Mouse (Mus musculus) intestine, embryonic 15.5 days (tissue): ENCODE results near the gene Cxcr6. TPM values are rescaled to one million over a fixed set of nuclear protein-coding genes. Genes with fewer than 3 reads are reported as not detected.

Source experiments
- ATAC-seq: fragments of 200-750 bp; cut with Nextera tagmentation; 2 replicates; pipeline ENCODE4 v1.8.0; 2017; ENCODE audit warnings: moderate TSS enrichment, moderate library complexity
- H3K27ac ChIP-seq: fragments of 300-500 bp; sonication (generic); 2 replicates; pipeline ENCODE4 v1.5.1; 2015; ENCODE audit warnings: mild to moderate bottlenecking, inconsistent platforms
- H3K27me3 ChIP-seq: fragments of 300-500 bp; sonication (generic); replicated peaks from 2 replicates; pipeline ENCODE4 v1.6.1; 2015; ENCODE audit warnings: inconsistent platforms
- H3K36me3 ChIP-seq: fragments of 300-500 bp; sonication (generic); 2 replicates; pipeline ENCODE4 v1.6.1; 2015; ENCODE audit warnings: inconsistent platforms
- H3K4me1 ChIP-seq: fragments of 300-500 bp; sonication (generic); replicated peaks from 2 replicates; pipeline ENCODE4 v1.6.1; 2015; ENCODE audit warnings: inconsistent platforms
- H3K4me2 ChIP-seq: fragments of 300-500 bp; sonication (generic); replicated peaks from 2 replicates; pipeline ENCODE4 v1.6.1; 2015; ENCODE audit warnings: mild to moderate bottlenecking, inconsistent platforms
- H3K4me3 ChIP-seq: fragments of 300-500 bp; sonication (generic); replicated peaks from 2 replicates; pipeline ENCODE4 v1.5.1; 2015; ENCODE audit warnings: inconsistent platforms
- H3K9ac ChIP-seq: fragments of 300-500 bp; sonication (generic); 2 replicates; pipeline ENCODE4 v1.6.1; 2015; ENCODE audit warnings: inconsistent platforms
- H3K9me3 ChIP-seq: fragments of 300-500 bp; sonication (generic); 2 replicates; pipeline ENCODE4 v1.6.1; 2016; ENCODE audit warnings: inconsistent platforms
- WGBS: fragments of 180-500 bp; shearing (Covaris S2); methylation state at CpG from one replicate; pipeline ENCODE4 v1.1.7; 2015; 5-methylcytosine and 5-hydroxymethylcytosine counted together
- polyA plus RNA-seq: library from polyadenylated mRNA; unstranded; fragments of >200 nt; fragmentation: Nextera tagmentation; extraction: Ambion mirVana; gene quantifications from 2 replicates; pipeline ENCODE4 v1.2.1, GENCODE M21; 2015

The Cxcr6 gene
- polyA plus RNA-seq, 1 experiment from 2014 or later: 1.3 TPM

GRCm38 (mm10) chr9:123796174-123796573, 10.1 kb upstream of the Cxcr6 start:
- no peak overlapping the region for H3K9ac ChIP-seq
- H3K9me3 ChIP-seq: no peaks in the 10 kb centered on the region
- H3K4me1 ChIP-seq: no peaks in the 10 kb centered on the region
- H3K36me3 ChIP-seq: peaks cover 12% of the 10 kb centered on the region; the same call in 1 of the 2 replicates
- no peak overlapping the region for H3K4me3 ChIP-seq
- H3K27ac ChIP-seq: no peak overlapping the region
- WGBS: 47% methylated on average over 3 of the region's 3 CpGs
- no peaks in the 10 kb centered on the region for H3K27me3 ChIP-seq
- no peak overlapping the region for H3K4me2 ChIP-seq
- ATAC-seq: no peak; the same call in 1 of the 2 replicates

GRCm38 (mm10) chr9:123801527-123801926, 4.7 kb upstream of the Cxcr6 start:
- ATAC-seq: no peak
- Histone ChIP-seq H3K9me3 (no peaks in the 10 kb centered on the region), H3K4me2 (no peak overlapping the region), H3K36me3 (0 out of 2 replicates have a peak, but pooled peaks cover 5% of the 10 kb centered on the region), H3K27me3 (no peaks in the 10 kb centered on the region), H3K4me3 (no peak overlapping the region), H3K4me1 (no peaks in the 10 kb centered on the region), H3K9ac (no peak overlapping the region), H3K27ac (no peak overlapping the region)
- 91% methylated on average over 1 of the region's 1 CpGs for WGBS

- H3K9ac ChIP-seq: no peak overlapping the region
- H3K36me3 ChIP-seq: 0 out of 2 replicates have a peak, but pooled peaks cover under 1% of the 10 kb centered on the region
- no peak overlapping the region for H3K27ac ChIP-seq
- no peaks in the 10 kb centered on the region for H3K9me3 ChIP-seq
- no peak overlapping the region for H3K4me2 ChIP-seq
- no peaks in the 10 kb centered on the region for H3K4me1 ChIP-seq
- WGBS: 96% methylated on average over 2 of the region's 2 CpGs
- H3K27me3 ChIP-seq: no peaks in the 10 kb centered on the region
- no peak for ATAC-seq
- H3K4me3 ChIP-seq: no peak overlapping the region
Observed at GRCm38 (mm10) chr9:123802421-123802820, 3.9 kb upstream of the Cxcr6 start.

- H3K9ac ChIP-seq: no peak overlapping the region
Observed at GRCm38 (mm10) chr9:123802896-123803295, 3.4 kb upstream of the Cxcr6 start.

GRCm38 (mm10) chr9:123805241-123805640, 1.0 kb upstream of the Cxcr6 start:
- no peak for ATAC-seq
- H3K9me3 ChIP-seq: no peaks in the 10 kb centered on the region
- no peaks in the 10 kb centered on the region for H3K4me1 ChIP-seq
- H3K27me3 ChIP-seq: no peaks in the 10 kb centered on the region
- H3K4me3 ChIP-seq: no peak overlapping the region
- no peak overlapping the region for H3K27ac ChIP-seq
- H3K4me2 ChIP-seq: no peak overlapping the region
- no peaks in the 10 kb centered on the region for H3K36me3 ChIP-seq
- H3K9ac ChIP-seq: no peak overlapping the region
- 93% methylated on average over 2 of the region's 2 CpGs for WGBS

More at GRCm38 (mm10) chr9:123802896-123803295, 3.4 kb upstream of the Cxcr6 start:
- H3K4me1 ChIP-seq: no peaks in the 10 kb centered on the region
- no peak overlapping the region for H3K4me3 ChIP-seq
- no peak overlapping the region for H3K4me2 ChIP-seq
- ATAC-seq: no peak
- H3K27ac ChIP-seq: no peak overlapping the region
- no peaks in the 10 kb centered on the region for H3K27me3 ChIP-seq
- no peaks in the 10 kb centered on the region for H3K9me3 ChIP-seq
- H3K36me3 ChIP-seq: no peaks in the 10 kb centered on the region

GRCm38 (mm10) chr9:123808583-123808982, 2.3 kb downstream of the Cxcr6 start:
- Histone ChIP-seq H3K4me3 (no peak overlapping the region), H3K9ac (no peak overlapping the region), H3K4me2 (no peak overlapping the region), H3K9me3 (no peaks in the 10 kb centered on the region), H3K36me3 (peaks cover 8% of the 10 kb centered on the region; the same call in 1 of the 2 replicates), H3K27me3 (no peaks in the 10 kb centered on the region), H3K27ac (no peak overlapping the region), H3K4me1 (no peaks in the 10 kb centered on the region)
- 45% methylated on average over 7 of the region's 7 CpGs for WGBS
- ATAC-seq: no peak

GRCm38 (mm10) chr9:123811831-123812230, 5.6 kb downstream of the Cxcr6 start:
- ATAC-seq: no peak
- no peaks in the 10 kb centered on the region for H3K4me1 ChIP-seq
- no peak overlapping the region for H3K4me2 ChIP-seq
- no peaks in the 10 kb centered on the region for H3K9me3 ChIP-seq
- no peak overlapping the region for H3K4me3 ChIP-seq
- no peak overlapping the region for H3K9ac ChIP-seq
- H3K36me3 ChIP-seq: peaks cover 17% of the 10 kb centered on the region; the same call in 1 of the 2 replicates
- no peaks in the 10 kb centered on the region for H3K27me3 ChIP-seq
- no peak overlapping the region for H3K27ac ChIP-seq
- 91% methylated on average over 3 of the region's 3 CpGs for WGBS

GRCm38 (mm10) chr9:123814326-123814725, 8.1 kb downstream of the Cxcr6 start:
- no peak for ATAC-seq
- WGBS: 82% methylated on average over 2 of the region's 2 CpGs
- Histone ChIP-seq H3K9me3 (no peaks in the 10 kb centered on the region), H3K4me2 (no peak overlapping the region), H3K9ac (no peak overlapping the region), H3K4me3 (no peak overlapping the region), H3K36me3 (peaks cover 24% of the 10 kb centered on the region; the same call in 1 of the 2 replicates), H3K4me1 (no peaks in the 10 kb centered on the region), H3K27me3 (no peaks in the 10 kb centered on the region), H3K27ac (no peak overlapping the region)

- H3K27me3 ChIP-seq: no peaks in the 10 kb centered on the region
- WGBS: 76% methylated on average over 4 of the region's 4 CpGs
- H3K4me3 ChIP-seq: no peak overlapping the region
- ATAC-seq: no peak
- H3K4me2 ChIP-seq: no peak overlapping the region
- peaks cover 24% of the 10 kb centered on the region; the same call in 1 of the 2 replicates for H3K36me3 ChIP-seq
- H3K4me1 ChIP-seq: no peaks in the 10 kb centered on the region
- H3K9me3 ChIP-seq: no peaks in the 10 kb centered on the region
- H3K27ac ChIP-seq: no peak overlapping the region
- H3K9ac ChIP-seq: no peak overlapping the region
Observed at GRCm38 (mm10) chr9:123814821-123815220, 8.5 kb downstream of the Cxcr6 start.

- Histone ChIP-seq H3K4me2 (no peak overlapping the region), H3K36me3 (peaks cover 24% of the 10 kb centered on the region; the same call in 1 of the 2 replicates), H3K4me3 (no peak overlapping the region), H3K4me1 (no peaks in the 10 kb centered on the region), H3K9ac (no peak overlapping the region), H3K27me3 (no peaks in the 10 kb centered on the region), H3K27ac (no peak overlapping the region), H3K9me3 (no peaks in the 10 kb centered on the region)
- ATAC-seq: no peak
- 83% methylated on average over 3 of the region's 3 CpGs for WGBS
Observed at GRCm38 (mm10) chr9:123815444-123815843, 9.2 kb downstream of the Cxcr6 start.

- Histone ChIP-seq H3K27ac (no peak overlapping the region), H3K27me3 (no peaks in the 10 kb centered on the region), H3K4me3 (no peak overlapping the region), H3K36me3 (peaks cover 20% of the 10 kb centered on the region; the same call in 1 of the 2 replicates), H3K4me2 (no peak overlapping the region), H3K4me1 (no peaks in the 10 kb centered on the region), H3K9ac (no peak overlapping the region), H3K9me3 (no peaks in the 10 kb centered on the region)
- no peak for ATAC-seq
- 65% methylated on average over 1 of the region's 1 CpGs for WGBS
Observed at GRCm38 (mm10) chr9:123815996-123816395, 9.7 kb downstream of the Cxcr6 start.

GRCm38 (mm10) chr9:123818601-123819000, 12.3 kb downstream of the Cxcr6 start:
- H3K27me3 ChIP-seq: no peaks in the 10 kb centered on the region

GRCm38 (mm10) chr9:123826631-123827030, 20.4 kb downstream of the Cxcr6 start:
- Histone ChIP-seq H3K9me3 (no peaks in the 10 kb centered on the region), H3K4me1 (no peaks in the 10 kb centered on the region), H3K4me2 (no peak overlapping the region), H3K4me3 (no peak overlapping the region), H3K9ac (no peak overlapping the region), H3K27ac (no peak overlapping the region), H3K27me3 (no peaks in the 10 kb centered on the region), H3K36me3 (peaks cover 32% of the 10 kb centered on the region)
- WGBS: 82% methylated on average over 3 of the region's 3 CpGs
- ATAC-seq: no peak

More at GRCm38 (mm10) chr9:123818601-123819000, 12.3 kb downstream of the Cxcr6 start:
- Histone ChIP-seq H3K36me3 (peaks cover 15% of the 10 kb centered on the region; the same call in 1 of the 2 replicates), H3K9me3 (no peaks in the 10 kb centered on the region), H3K9ac (no peak overlapping the region), H3K4me2 (no peak overlapping the region), H3K4me3 (no peak overlapping the region), H3K4me1 (no peaks in the 10 kb centered on the region), H3K27ac (no peak overlapping the region)
- ATAC-seq: no peak
- 86% methylated on average over 2 of the region's 2 CpGs for WGBS
